Comparison of ENCODE assay signal across 8 mouse cellular contexts in genomic region chr7:65370787-65371616, GRCm38 (mm10).
DNase-seq lines count a peak whose midpoint lies in the region; ATAC-seq lines count a peak whose summit lies in the region.

No protein-coding gene starts in this region.

- H3K4me2 ChIP-seq in forebrain, embryonic 11.5 days (ENCODE audit: low read depth, low read length, severe bottlenecking): peak overlapping the region; percentile 71
- H3K4me2 ChIP-seq in heart, embryonic 15.5 days: peak overlapping the region; percentile 67
- peak overlapping the region; percentile 72 for H3K4me2 ChIP-seq in liver, embryonic 13.5 days
- H3K4me2 ChIP-seq in neural tube, embryonic 11.5 days (ENCODE audit: low read depth): peak overlapping the region; percentile 62
- peak overlapping the region; percentile 65 for H3K4me2 ChIP-seq in stomach, embryonic 16.5 days (ENCODE audit: low read depth, low read length)

- no peaks in the 10 kb centered on the region for H3K27me3 ChIP-seq in forebrain, embryonic 11.5 days (ENCODE audit: control insufficient read depth, insufficient read depth, low read length)
- no peaks in the 10 kb centered on the region for H3K27me3 ChIP-seq in heart, embryonic 15.5 days
- peaks cover 80% of the 10 kb centered on the region for H3K27me3 ChIP-seq in liver, embryonic 13.5 days
- H3K27me3 ChIP-seq in neural tube, embryonic 11.5 days (ENCODE audit: control insufficient read depth, insufficient read depth, low read length): no peaks in the 10 kb centered on the region
- H3K27me3 ChIP-seq in stomach, embryonic 16.5 days (ENCODE audit: control insufficient read depth, insufficient read depth, low read length): no peaks in the 10 kb centered on the region

- peak overlapping the region; percentile 85 for H3K9ac ChIP-seq in forebrain, embryonic 11.5 days (ENCODE audit: low read length)
- peak overlapping the region; percentile 73 for H3K9ac ChIP-seq in heart, embryonic 15.5 days
- H3K9ac ChIP-seq in liver, embryonic 13.5 days: peak overlapping the region; percentile 70
- peak overlapping the region; percentile 83 for H3K9ac ChIP-seq in neural tube, embryonic 11.5 days (ENCODE audit: low read length)
- H3K9ac ChIP-seq in stomach, embryonic 16.5 days (ENCODE audit: low read length): peak overlapping the region; percentile 92

- H3K9me3 ChIP-seq in forebrain, embryonic 11.5 days (ENCODE audit: control insufficient read depth, low read length): no peaks in the 10 kb centered on the region
- no peaks in the 10 kb centered on the region for H3K9me3 ChIP-seq in heart, embryonic 15.5 days (replicated peaks)
- no peaks in the 10 kb centered on the region for H3K9me3 ChIP-seq in liver, embryonic 13.5 days (replicated peaks)
- H3K9me3 ChIP-seq in neural tube, embryonic 11.5 days (ENCODE audit: control insufficient read depth, low read length): no peaks in the 10 kb centered on the region
- H3K9me3 ChIP-seq in stomach, embryonic 16.5 days (replicated peaks; ENCODE audit: control insufficient read depth, low read length): no peaks in the 10 kb centered on the region

- no peaks in the 10 kb centered on the region for H3K36me3 ChIP-seq in forebrain, embryonic 11.5 days (ENCODE audit: control insufficient read depth, insufficient read depth, low read length)
- no peaks in the 10 kb centered on the region for H3K36me3 ChIP-seq in heart, embryonic 15.5 days
- no peaks in the 10 kb centered on the region for H3K36me3 ChIP-seq in liver, embryonic 13.5 days
- no peaks in the 10 kb centered on the region for H3K36me3 ChIP-seq in neural tube, embryonic 11.5 days (ENCODE audit: control insufficient read depth, insufficient read depth, low read length)
- H3K36me3 ChIP-seq in stomach, embryonic 16.5 days (ENCODE audit: control insufficient read depth, insufficient read depth, low read length): no peaks in the 10 kb centered on the region

- H3K4me1 ChIP-seq in forebrain, embryonic 11.5 days (replicated peaks; ENCODE audit: control insufficient read depth, insufficient read depth, low read length): peaks cover 10% of the 10 kb centered on the region; the same call in 1 of the 2 replicates
- H3K4me1 ChIP-seq in heart, embryonic 15.5 days (replicated peaks): peaks cover 44% of the 10 kb centered on the region
- H3K4me1 ChIP-seq in liver, embryonic 13.5 days (replicated peaks): peaks cover 23% of the 10 kb centered on the region
- peaks cover 9% of the 10 kb centered on the region for H3K4me1 ChIP-seq in neural tube, embryonic 11.5 days (ENCODE audit: control insufficient read depth, insufficient read depth, low read length)
- peaks cover 19% of the 10 kb centered on the region for H3K4me1 ChIP-seq in stomach, embryonic 16.5 days (ENCODE audit: control insufficient read depth, insufficient read depth, low read length)

- H3K27ac ChIP-seq in forebrain, embryonic 11.5 days (ENCODE audit: low read depth, low read length): peak overlapping the region; percentile 84
- H3K27ac ChIP-seq in heart, embryonic 15.5 days: peak overlapping the region; percentile 94
- H3K27ac ChIP-seq in liver, embryonic 13.5 days: peak overlapping the region; percentile 71
- peak overlapping the region; percentile 86 for H3K27ac ChIP-seq in neural tube, embryonic 11.5 days (ENCODE audit: low read depth, low read length)
- peak overlapping the region; percentile 97 for H3K27ac ChIP-seq in stomach, embryonic 16.5 days (ENCODE audit: low read length)

- H3K4me3 ChIP-seq in forebrain, embryonic 11.5 days (ENCODE audit: low read depth, low read length): peak overlapping the region; percentile 88
- peak overlapping the region; percentile 88 for H3K4me3 ChIP-seq in heart, embryonic 15.5 days
- H3K4me3 ChIP-seq in liver, embryonic 13.5 days (replicated peaks): peak overlapping the region; percentile 65
- peak overlapping the region; percentile 91 for H3K4me3 ChIP-seq in neural tube, embryonic 11.5 days (ENCODE audit: low read depth, low read length)
- H3K4me3 ChIP-seq in stomach, embryonic 16.5 days (replicated peaks; ENCODE audit: low read length): peak overlapping the region; percentile 86

- under 1% methylated on average over 71 of the region's 92 CpGs for WGBS in forebrain, embryonic 11.5 days
- under 1% methylated on average over 78 of the region's 92 CpGs for WGBS in heart, embryonic 15.5 days
- WGBS in liver, embryonic 13.5 days (ENCODE audit: insufficient replicate concordance): under 1% methylated on average over 75 of the region's 92 CpGs
- under 1% methylated on average over 63 of the region's 92 CpGs for WGBS in neural tube, embryonic 11.5 days
- WGBS in stomach, embryonic 16.5 days: under 1% methylated on average over 75 of the region's 92 CpGs

- DNase-seq in B cell, adult 2 months: peak; percentile 40 to 41
- peak; percentile 27 for DNase-seq in c-Kit-positive CD71-positive TER-119-positive erythroid progenitor cells, embryonic 14.5 days (ENCODE audit: low spot score)
- DNase-seq in forebrain, embryonic 11.5 days (ENCODE audit: low spot score): peak; percentile 94
- peak; percentile 93 to 96 for DNase-seq in kidney, postnatal 25 days
- peak; percentile 70 for DNase-seq in liver, embryonic 13.5 days
- DNase-seq in neural tube, embryonic 11.5 days (ENCODE audit: low spot score): peak; percentile 93

- peak; percentile 94 for ATAC-seq in forebrain, embryonic 11.5 days (replicated peaks; ENCODE audit: low FRiP score)
- peak; percentile 94 for ATAC-seq in heart, embryonic 15.5 days (replicated peaks; ENCODE audit: insufficient number of reproducible peaks, insufficient read depth, low FRiP score, low read depth)
- peak; percentile 81 for ATAC-seq in liver, embryonic 13.5 days (ENCODE audit: low read depth)
- ATAC-seq in neural tube, embryonic 11.5 days (ENCODE audit: insufficient read depth, low FRiP score, low TSS enrichment): peak; percentile 87
- ATAC-seq in stomach, embryonic 16.5 days (ENCODE audit: insufficient read depth, low FRiP score): peak; percentile 93

Comparison
In these comparisons a context has a peak if more than half of its experiments do, and no peak if none do; other contexts are left out.
1. Peak in every context shown above with its lines: DNase-seq, ATAC-seq, H3K4me3 ChIP-seq and H3K27ac ChIP-seq.
2. DNase-seq: peak in every context shown above with its lines; median percentile 94 in kidney, postnatal 25 days; 94 in forebrain, embryonic 11.5 days; 93 in neural tube, embryonic 11.5 days; 70 in liver, embryonic 13.5 days; 40 in B cell, adult 2 months; 27 in c-Kit-positive CD71-positive TER-119-positive erythroid progenitor cells, embryonic 14.5 days.